Mouse (Mus musculus): ENCODE measurements around the gene Ccdc12.

Gene Ccdc12

GRCm38 (mm10) chr9:110702848-110703247 lies 46.5 kb downstream of the Ccdc12 start:
- DNase-seq (ENCODE audit: low read depth, low spot score), result no peak

DNA sequence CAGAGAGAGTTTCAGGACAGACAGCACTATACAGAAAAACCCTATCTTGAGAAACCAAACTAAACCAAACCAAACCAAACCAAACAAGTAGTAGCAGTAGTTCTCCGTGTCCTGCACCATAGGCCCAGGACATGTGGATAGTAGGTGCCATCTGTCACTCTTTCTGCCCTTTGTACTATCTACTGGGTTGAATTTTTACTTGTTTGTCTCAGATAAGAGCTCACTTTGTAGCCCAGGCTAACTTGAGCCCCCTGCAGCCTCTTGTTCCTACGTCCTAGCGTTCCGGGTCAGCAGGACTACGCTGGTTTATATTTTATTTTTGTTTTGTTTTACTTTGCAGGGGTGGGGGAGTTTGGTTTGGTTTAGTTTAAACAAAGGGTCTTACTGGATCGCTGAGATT lies 47.6 kb downstream of the Ccdc12 start:
- no peak for DNase-seq (ENCODE audit: low read depth, low spot score)

GRCm38 (mm10) chr9:110706784-110707183 lies 50.5 kb downstream of the Ccdc12 start:
- DNase-seq (ENCODE audit: low read depth, low spot score), result no peak

DNA sequence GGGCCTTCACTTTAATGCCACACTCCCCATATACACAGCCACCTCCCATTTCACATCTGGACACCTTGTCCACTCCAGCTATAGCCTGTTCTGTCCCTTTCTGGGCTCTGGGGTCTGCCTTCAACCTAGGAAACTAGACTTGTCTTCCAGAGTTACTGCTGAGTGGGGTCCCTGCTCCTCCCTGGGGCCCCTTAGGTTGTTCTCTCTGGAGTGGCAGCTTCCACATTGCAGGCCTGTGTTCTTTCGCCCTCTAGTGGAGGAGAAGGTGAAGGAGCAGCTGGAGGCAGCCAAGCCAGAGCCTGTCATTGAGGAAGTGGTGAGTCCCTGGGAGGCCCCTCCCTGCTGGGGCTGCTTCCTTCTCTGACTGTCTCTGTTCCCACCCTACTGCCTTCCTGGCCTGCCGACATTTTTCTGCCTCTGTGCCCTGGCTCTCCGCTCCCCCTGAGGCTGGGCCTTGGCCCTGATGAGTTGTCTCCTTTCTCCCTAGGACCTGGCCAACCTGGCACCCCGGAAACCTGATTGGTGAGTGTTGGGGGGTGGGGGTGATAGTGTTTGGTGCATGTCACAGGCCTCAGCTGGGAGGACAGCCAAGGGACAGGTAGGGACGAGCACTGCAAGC lies 53.4 kb downstream of the Ccdc12 start:
- DNase-seq (ENCODE audit: low read depth, low spot score), result peak; percentile 90

DNA sequence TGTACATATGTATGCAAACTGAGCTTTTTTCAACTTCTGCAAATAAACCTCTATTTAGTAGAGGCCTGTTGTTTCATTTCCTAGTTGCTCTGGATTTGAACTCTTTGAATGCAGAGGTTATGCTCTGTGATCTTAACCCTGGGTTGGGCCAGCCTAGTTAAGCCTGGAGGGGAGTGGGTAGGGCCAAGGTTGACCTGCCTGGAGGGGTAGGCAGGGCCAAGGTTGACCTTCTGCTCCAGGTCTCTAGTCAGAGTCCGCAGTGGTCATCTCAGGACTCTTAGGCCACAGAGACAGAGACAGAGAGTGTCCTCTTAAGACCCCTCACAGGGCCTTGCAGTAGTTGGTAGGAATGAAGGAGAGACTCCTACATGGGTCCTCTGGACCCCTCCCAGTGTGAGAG lies 55.2 kb downstream of the Ccdc12 start:
- DNase-seq (ENCODE audit: low read depth, low spot score), result no peak

DNA sequence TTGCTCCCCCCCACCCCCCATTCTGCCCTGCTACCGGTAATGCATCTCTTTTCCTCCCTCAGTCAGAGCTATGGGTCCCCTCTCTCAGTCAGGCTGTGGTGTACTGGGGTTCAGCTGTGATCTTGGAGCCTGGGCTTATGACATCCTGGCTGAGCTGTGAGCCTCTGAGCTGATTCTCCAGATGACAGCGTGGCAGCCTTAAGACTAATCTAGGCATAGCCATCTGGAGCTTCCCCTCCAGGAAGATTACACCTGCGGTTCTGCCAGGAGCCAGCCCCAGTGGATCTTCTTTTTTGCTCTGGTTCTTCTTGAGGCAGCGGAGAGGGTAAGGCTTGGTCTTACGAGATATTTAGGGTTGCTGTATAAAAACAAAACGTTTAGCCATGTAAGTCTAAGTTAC lies 55.7 kb downstream of the Ccdc12 start:
- no peak for DNase-seq (ENCODE audit: low read depth, low spot score)

GRCm38 (mm10) chr9:110712545-110712944 lies 56.2 kb downstream of the Ccdc12 start:
- no peak for DNase-seq (ENCODE audit: low read depth, low spot score)

GRCm38 (mm10) chr9:110713389-110713788 lies 57.1 kb downstream of the Ccdc12 start:
- DNase-seq (ENCODE audit: low read depth, low spot score), result no peak

DNA sequence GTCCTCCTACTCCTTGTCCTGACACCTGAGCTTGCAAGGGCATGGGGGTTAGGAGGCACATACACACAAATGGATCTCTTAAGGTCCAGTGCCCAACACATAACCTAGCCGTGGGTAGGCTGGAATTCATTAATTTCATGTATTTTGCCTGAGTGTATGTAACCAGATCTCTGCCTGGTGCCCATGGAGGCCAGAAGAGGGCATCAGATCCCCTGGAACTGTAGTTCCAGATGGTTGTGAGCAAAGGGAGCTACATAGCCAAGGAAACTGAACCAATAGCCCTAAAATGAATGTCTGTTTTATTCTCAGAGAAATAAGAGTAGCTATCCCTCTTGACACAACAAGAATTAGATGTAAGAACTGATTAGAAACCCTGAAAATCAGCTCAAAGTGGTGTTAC lies 59.1 kb downstream of the Ccdc12 start:
- DNase-seq (ENCODE audit: low read depth, low spot score), result no peak

- DNase-seq (ENCODE audit: low read depth, low spot score), result peak; percentile 45
Observed at GRCm38 (mm10) chr9:110716775-110717174, 60.5 kb downstream of the Ccdc12 start.

GRCm38 (mm10) chr9:110718071-110718470 lies 61.8 kb downstream of the Ccdc12 start:
- no peak for DNase-seq (ENCODE audit: low read depth, low spot score)

DNA sequence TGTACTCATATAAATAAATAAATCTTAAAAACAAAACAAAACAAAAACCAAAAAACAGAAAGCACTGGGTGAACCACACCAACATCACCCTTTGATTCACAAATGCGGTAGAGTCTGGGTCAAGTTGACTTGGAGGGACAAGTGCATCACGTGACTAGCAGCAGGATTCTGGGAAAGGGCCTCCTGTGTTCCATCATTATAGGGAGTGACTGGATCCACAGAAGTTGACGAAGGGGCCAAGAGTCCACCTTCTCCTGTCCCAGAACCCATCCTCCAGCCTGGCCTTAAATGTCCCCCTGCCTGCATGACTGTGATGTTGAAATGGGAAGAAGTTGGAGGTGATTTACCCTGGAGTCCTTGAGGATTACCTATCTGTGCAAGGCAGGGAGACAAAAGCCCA lies 62.5 kb downstream of the Ccdc12 start:
- no peak for DNase-seq (ENCODE audit: low read depth, low spot score)

DNA sequence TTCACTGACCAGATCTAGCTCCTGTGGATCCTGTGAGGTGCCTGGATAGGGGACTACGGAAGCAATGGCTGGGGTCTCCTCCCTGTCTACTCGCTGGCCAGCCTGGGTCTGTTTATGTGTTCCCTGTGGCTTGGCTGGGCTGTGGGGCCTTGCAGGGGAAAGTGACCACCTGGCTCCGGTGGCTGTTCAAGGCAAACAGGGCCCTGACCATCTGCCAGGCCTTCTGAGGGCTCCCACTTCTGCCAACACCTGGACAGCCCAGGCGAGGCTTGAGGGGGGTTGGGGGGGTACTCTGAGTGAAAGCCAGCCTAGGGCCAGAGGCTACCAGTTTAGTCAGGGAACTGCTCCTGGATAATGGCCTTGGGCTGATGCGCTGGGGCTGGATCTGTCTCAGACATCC lies 63.7 kb downstream of the Ccdc12 start:
- DNase-seq (ENCODE audit: low read depth, low spot score), result no peak

- DNase-seq (ENCODE audit: low read depth, low spot score), result no peak
Observed at GRCm38 (mm10) chr9:110722060-110722459, 65.8 kb downstream of the Ccdc12 start.

GRCm38 (mm10) chr9:110725721-110726135 lies 69.4 kb downstream of the Ccdc12 start:
- DNase-seq (ENCODE audit: low read depth, low spot score), result no peak

DNA sequence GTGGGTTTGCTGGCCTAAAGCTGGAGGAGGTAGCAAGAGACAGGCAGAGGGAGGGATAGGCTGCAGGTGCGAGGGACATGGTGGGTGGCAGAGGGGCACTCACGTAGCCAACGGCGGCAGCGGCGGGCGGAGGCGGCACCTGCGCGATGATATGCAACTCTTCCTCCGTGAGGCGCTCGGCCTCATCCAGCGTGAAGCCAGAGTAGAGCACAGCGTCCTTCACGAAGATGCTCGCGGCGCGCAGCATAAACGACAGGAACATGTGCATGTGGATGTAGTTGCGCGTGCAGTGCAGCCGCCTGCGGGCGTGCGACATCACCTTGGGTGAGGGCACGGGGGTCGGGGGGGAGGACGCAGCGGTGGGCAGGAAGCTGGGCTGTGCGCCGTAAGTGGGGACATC lies 70.6 kb downstream of the Ccdc12 start:
- no peak for DNase-seq (ENCODE audit: low read depth, low spot score)

DNA sequence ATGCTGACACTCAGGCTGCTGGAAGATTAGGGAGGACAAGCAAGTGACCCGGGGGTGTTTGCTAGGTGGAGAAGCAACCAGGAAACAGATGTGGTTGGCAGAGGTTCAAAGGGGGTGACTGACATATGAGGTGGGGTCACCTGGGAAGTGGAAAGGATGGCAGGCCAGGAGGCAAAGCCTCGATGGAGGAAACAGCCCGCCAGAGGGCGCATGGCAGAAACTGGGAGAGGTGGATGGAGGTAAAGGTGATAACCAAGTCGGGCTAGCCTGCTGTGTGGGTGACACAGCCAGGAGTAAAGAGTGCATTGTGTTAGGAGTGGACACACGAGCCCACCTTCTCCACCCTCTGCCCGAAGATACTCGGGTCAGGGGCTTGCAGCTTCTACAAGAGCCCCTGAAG lies 73.5 kb downstream of the Ccdc12 start:
- peak; percentile 58 for DNase-seq (ENCODE audit: low read depth, low spot score)

DNA sequence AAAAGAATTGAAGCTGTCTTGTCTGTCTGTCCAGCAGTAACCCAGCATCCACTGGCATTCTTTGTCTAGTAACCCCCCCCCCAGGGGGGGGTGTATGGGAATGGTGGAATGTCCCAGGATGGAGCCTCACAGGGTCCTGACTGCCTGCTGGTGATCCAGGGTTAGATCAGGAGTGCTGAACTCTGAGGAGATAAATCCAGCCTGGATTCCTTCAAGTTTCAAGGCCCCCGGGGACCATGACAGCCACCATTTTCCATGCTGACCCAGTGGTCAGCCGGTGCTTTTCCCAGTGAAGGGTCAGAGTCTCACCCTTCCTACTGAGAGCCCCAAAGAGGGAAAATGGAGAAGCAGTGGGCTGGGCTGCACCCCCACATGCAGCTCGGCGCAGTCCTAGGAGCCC lies 75.6 kb downstream of the Ccdc12 start:
- no peak for DNase-seq (ENCODE audit: low read depth, low spot score)

- DNase-seq (ENCODE audit: low read depth, low spot score), result peak; percentile 73
Observed at GRCm38 (mm10) chr9:110732623-110733022, 76.3 kb downstream of the Ccdc12 start.

DNA sequence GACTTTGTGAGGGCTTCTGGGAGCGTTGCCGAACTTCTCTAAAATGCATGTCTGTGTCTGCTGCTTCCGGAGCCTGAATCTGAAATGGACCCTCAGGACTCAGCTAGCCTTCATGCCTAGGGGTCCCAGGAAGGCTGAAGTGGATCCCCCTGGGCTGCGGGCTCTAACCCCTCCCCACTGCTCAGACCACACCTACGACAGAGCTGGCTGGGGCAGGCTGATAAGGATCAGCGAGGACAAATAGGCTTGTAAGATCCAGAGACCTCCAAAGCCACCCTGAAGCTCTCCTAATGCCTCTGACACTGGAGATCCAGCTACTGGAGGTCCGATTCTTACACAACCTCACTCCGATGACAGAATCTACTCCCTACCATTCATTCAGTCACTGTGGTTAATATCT lies 76.8 kb downstream of the Ccdc12 start:
- DNase-seq (ENCODE audit: low read depth, low spot score), result no peak

DNA sequence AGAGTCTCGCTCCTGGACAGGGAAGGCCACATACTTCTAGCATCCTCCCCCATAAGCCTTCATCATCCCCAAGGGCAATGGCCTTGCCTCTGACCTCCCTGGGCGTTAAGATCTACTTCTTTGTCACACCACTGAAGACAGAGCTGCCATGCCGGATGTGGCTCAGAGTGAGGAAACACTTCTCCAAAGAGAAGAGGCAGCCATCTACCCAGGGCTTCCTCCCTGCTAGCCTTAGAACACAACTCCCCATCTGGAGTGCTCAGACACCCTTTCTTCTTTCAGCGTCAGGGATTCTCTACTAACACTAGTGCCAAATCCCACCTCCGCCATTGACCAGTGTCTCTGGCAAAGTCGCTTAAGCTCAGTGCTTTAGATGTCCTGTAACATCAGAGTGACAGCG lies 77.9 kb downstream of the Ccdc12 start:
- DNase-seq (ENCODE audit: low read depth, low spot score), result peak; percentile 33

DNA sequence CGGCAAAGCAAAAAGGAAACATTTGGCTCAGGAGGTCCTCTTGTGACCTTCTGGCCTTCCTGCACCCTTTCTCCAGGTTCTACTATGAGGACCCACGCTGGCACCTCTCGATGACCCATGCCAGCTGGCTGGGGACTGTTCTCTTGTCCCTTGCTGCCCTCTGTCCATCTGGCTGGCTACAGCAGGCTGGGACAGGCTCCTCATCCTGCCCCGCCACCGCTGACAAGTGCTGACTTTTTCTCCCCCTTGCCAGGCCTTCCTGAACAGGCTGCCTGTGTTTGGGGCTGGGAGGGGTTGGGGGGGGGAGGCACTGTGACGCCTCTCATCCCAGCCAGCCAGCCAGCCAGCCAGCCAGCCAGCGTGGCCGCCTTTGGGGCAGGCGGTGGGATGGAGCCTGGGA lies 80.1 kb downstream of the Ccdc12 start:
- no peak for DNase-seq (ENCODE audit: low read depth, low spot score)

- no peak for DNase-seq (ENCODE audit: low read depth, low spot score)
Observed at GRCm38 (mm10) chr9:110738054-110738453, 81.8 kb downstream of the Ccdc12 start.

GRCm38 (mm10) chr9:110739961-110740360 lies 83.7 kb downstream of the Ccdc12 start:
- no peak for DNase-seq (ENCODE audit: low read depth, low spot score)

All from CD4-positive helper T cell, adult 2 months (primary cell).